Mouse (Mus musculus) testis, adult 2 months (tissue): ENCODE data around the gene Tmem158. TPM values are rescaled to one million over a fixed set of nuclear protein-coding genes. Genes with fewer than 3 reads are reported as not detected.

Experiments
- H3K27ac ChIP-seq: fragments of 200-500 bp; 2 replicates; pipeline ENCODE4 v1.5.1; 2012; ENCODE audit warnings: low read depth, low read length; ENCODE audit not compliant: control insufficient read depth, insufficient read depth
- H3K27me3 ChIP-seq: fragments of 200-500 bp; 2 replicates; pipeline ENCODE4 v1.6.1; 2012; ENCODE audit warnings: mild to moderate bottlenecking, low read length, moderate library complexity; ENCODE audit not compliant: control insufficient read depth, insufficient read depth
- H3K36me3 ChIP-seq: fragments of 200-500 bp; 2 replicates; pipeline ENCODE4 v1.6.1; 2012; ENCODE audit warnings: mild to moderate bottlenecking, low read length; ENCODE audit not compliant: control insufficient read depth, insufficient read depth
- H3K4me1 ChIP-seq: fragments of 200-500 bp; 2 replicates; pipeline ENCODE4 v1.6.1; 2012; ENCODE audit warnings: low read length; ENCODE audit not compliant: control insufficient read depth, insufficient read depth
- H3K4me3 ChIP-seq: fragments of 200-500 bp; 2 replicates; pipeline ENCODE4 v1.5.1; 2012; ENCODE audit warnings: low read depth, mild to moderate bottlenecking, low read length, moderate library complexity, mixed read lengths; ENCODE audit not compliant: control insufficient read depth
- CTCF ChIP-seq: fragments of 200-500 bp; IDR thresholded peaks from 2 replicates; pipeline ENCODE4 v1.5.1; 2012; ENCODE audit warnings: low read depth, mild to moderate bottlenecking, inconsistent platforms, low read length, moderate library complexity; ENCODE audit not compliant: control insufficient read depth, insufficient read depth, insufficient replicate concordance
- POLR2A ChIP-seq: fragments of 200-500 bp; IDR thresholded peaks from 2 replicates; pipeline ENCODE4 v1.6.1; 2012; ENCODE audit warnings: low read depth, mild to moderate bottlenecking, inconsistent platforms, low read length, moderate library complexity; ENCODE audit not compliant: control insufficient read depth
- polyA plus RNA-seq: library from polyadenylated mRNA; depleted of rRNA; stranded (reverse); fragments of >200 nt; gene quantifications from 2 replicates; pipeline ENCODE4 v1.2.3, GENCODE M21; 2012; rRNA removed

Tmem158 gene
- polyA plus RNA-seq, 1 experiment = 0.26 TPM

- H3K27ac ChIP-seq = no peak within 1 kb of the TSS
- H3K36me3 ChIP-seq = no peaks in the 10 kb centered on the region
- no peak within 1 kb of the TSS for H3K4me3 ChIP-seq
- H3K4me1 ChIP-seq = peaks cover 2% of the 10 kb centered on the region; the same call in 1 of the 2 replicates
- no peaks in the 10 kb centered on the region for H3K27me3 ChIP-seq
- TF ChIP-seq CTCF (no peak), POLR2A (no peak)
These were observed 44.7 kb downstream of the Tmem158 start, which contains the start of gene Cdcp1 for GRCm38 (mm10) chr9:123215621-123216440. Cdcp1 (minus strand) TSS chr9:123216038.

GRCm38 (mm10) chr9:123213371-123213770, 47.2 kb downstream of the Tmem158 start:
- no peak overlapping the region for H3K4me3 ChIP-seq

More at GRCm38 (mm10) chr9:123213371-123213770, 47.2 kb downstream of the Tmem158 start:
- Histone ChIP-seq H3K27me3 (no peaks in the 10 kb centered on the region), H3K4me1 (peaks cover 2% of the 10 kb centered on the region; the same call in 1 of the 2 replicates), H3K36me3 (no peaks in the 10 kb centered on the region), H3K27ac (no peak overlapping the region)
- TF ChIP-seq CTCF = no peak
- TF ChIP-seq POLR2A = no peak

Other genes with a start within 250 kb of the Tmem158 start
- gene Tmem42, start 239.4 kb downstream of the Tmem158 start, polyA plus RNA-seq = 7.3 and 8.0 TPM in 2 replicates
- gene Tgm4, start 226.0 kb downstream of the Tmem158 start, polyA plus RNA-seq = 0.16 and 0.28 TPM in 2 replicates
- 20.6 and 24.7 TPM in 2 replicates for gene Zdhhc3, start 147.6 kb downstream of the Tmem158 start, polyA plus RNA-seq
- 15.3 and 20.3 TPM in 2 replicates for gene Exosc7, start 147.5 kb downstream of the Tmem158 start, polyA plus RNA-seq
- 7.8 and 14.0 TPM in 2 replicates for gene Clec3b, start 109.8 kb downstream of the Tmem158 start, polyA plus RNA-seq
- gene Cdcp1, start 44.7 kb downstream of the Tmem158 start, polyA plus RNA-seq = 0.05 and 0.94 TPM in 2 replicates
- gene Lars2, start 106.2 kb upstream of the Tmem158 start, polyA plus RNA-seq = 398 and 685 TPM in 2 replicates
- 34.7 and 43.1 TPM in 2 replicates for gene Limd1, start 217.9 kb upstream of the Tmem158 start, polyA plus RNA-seq